9 mouse cellular contexts compared by ENCODE assay signal in the genomic region with DNA sequence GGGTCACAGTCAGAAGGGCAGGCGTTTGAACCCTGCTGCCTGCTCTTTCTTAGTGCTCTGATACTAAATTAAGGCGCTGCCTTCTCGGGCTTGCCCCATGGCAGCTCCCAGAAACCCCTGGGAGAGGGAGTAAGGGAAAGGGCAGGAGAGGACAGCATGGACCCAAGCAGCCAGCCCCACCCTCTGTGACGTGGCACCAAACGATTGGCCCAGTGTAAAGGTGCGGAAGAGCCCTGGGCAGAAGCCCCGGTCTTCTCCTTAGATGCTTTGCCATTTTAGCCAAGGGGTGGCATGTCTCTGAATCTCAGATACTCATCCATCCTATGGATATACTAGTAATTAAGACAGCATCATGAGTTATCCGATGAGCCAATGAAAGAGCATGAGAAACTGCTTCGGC. TPM values are rescaled to one million over a fixed set of nuclear protein-coding genes. Genes with fewer than 3 reads are reported as not detected.
DNase-seq lines count a peak whose midpoint lies in the region; ATAC-seq and TF ChIP-seq lines count a peak whose summit lies in the region.
"Had no signal": no experiment of that assay in that cellular context is flagged by ENCODE, and none has a peak within 500 bp of the region (broad histone marks: within the 10 kb centered on the region; RNA-seq: fewer than 3 reads in every experiment).

No protein-coding gene starts in this region.

- peak; percentile 21 for DNase-seq in adrenal gland, adult 2 months
- no peak for DNase-seq in adrenal gland, postnatal 4 days (ENCODE audit: low spot score in 2 of 2)
- peak; percentile 70 for DNase-seq in lung, embryonic 14.5 days
- DNase-seq in lung, adult 2 months, result no peak
- DNase-seq in hindbrain, postnatal 0 days (ENCODE audit: low spot score), result no peak
- no peak for DNase-seq in left cerebral cortex, postnatal 25 days (ENCODE audit: low spot score in 2 of 2)
- DNase-seq in left cerebral cortex, adult 18-20 months (ENCODE audit: low spot score in 2 of 2), result no peak

- H3K27me3 ChIP-seq in lung, embryonic 14.5 days (ENCODE audit: insufficient read depth, low read length), result no peaks in the 10 kb centered on the region
- no peaks in the 10 kb centered on the region for H3K27me3 ChIP-seq in hindbrain, postnatal 0 days (ENCODE audit: insufficient read depth, low read length)
- no peaks in the 10 kb centered on the region for H3K27me3 ChIP-seq in neural tube, embryonic 14.5 days (ENCODE audit: control insufficient read depth, insufficient read depth, low read length)

- no peak for TF ChIP-seq CTCF in lung, embryonic 14.5 days (IDR thresholded peaks at IDR 0.05; ENCODE audit: low read depth)
- no peak for TF ChIP-seq CTCF in lung, adult 2 months (IDR thresholded peaks at IDR 0.05; ENCODE audit: insufficient read depth, low read length)
- TF ChIP-seq CTCF in hindbrain, postnatal 0 days (IDR thresholded peaks at IDR 0.05; ENCODE audit: low read depth), result no peak

- H3K9me3 ChIP-seq in lung, embryonic 14.5 days (ENCODE audit: low read depth, low read length), result no peaks in the 10 kb centered on the region
- no peaks in the 10 kb centered on the region for H3K9me3 ChIP-seq in hindbrain, postnatal 0 days (ENCODE audit: low read length)
- no peaks in the 10 kb centered on the region for H3K9me3 ChIP-seq in neural tube, embryonic 14.5 days (ENCODE audit: control insufficient read depth, low read length)

- TF ChIP-seq POLR2A in lung, adult 2 months (IDR thresholded peaks at IDR 0.05; ENCODE audit: borderline replicate concordance, extremely low read depth, low read depth, low read length), result no peak

- H3K4me1 ChIP-seq in lung, embryonic 14.5 days (ENCODE audit: insufficient read depth), result no peaks in the 10 kb centered on the region
- no peaks in the 10 kb centered on the region for H3K4me1 ChIP-seq in lung, adult 2 months (ENCODE audit: control insufficient read depth, insufficient read depth, low read length)
- peaks cover 12% of the 10 kb centered on the region; the same call in 1 of the 2 replicates for H3K4me1 ChIP-seq in hindbrain, postnatal 0 days (ENCODE audit: insufficient read depth, low read length)
- H3K4me1 ChIP-seq in neural tube, embryonic 14.5 days (ENCODE audit: control insufficient read depth, insufficient read depth, low read length), result 0 out of 2 replicates have a peak, but pooled peaks cover 6% of the 10 kb centered on the region

- ATAC-seq in lung, embryonic 14.5 days (ENCODE audit: insufficient read depth), result peak; percentile 70
- 0 out of 2 replicates have a peak, but pooled peaks have one; percentile 40 for ATAC-seq in hindbrain, postnatal 0 days
- ATAC-seq in neural tube, embryonic 14.5 days (ENCODE audit: low read depth), result peak; percentile 58; the same call in 1 of the 2 replicates

- intact Hi-C loops in left cerebral cortex, postnatal 25 days (cut with DNase I), result no loop called here

- no peaks in the 10 kb centered on the region for H3K36me3 ChIP-seq in lung, embryonic 14.5 days (ENCODE audit: insufficient read depth)
- H3K36me3 ChIP-seq in hindbrain, postnatal 0 days (ENCODE audit: insufficient read depth, low read length), result no peaks in the 10 kb centered on the region
- H3K36me3 ChIP-seq in neural tube, embryonic 14.5 days (ENCODE audit: control insufficient read depth, insufficient read depth, low read length), result no peaks in the 10 kb centered on the region

- no peak overlapping the region for H3K27ac ChIP-seq in lung, embryonic 14.5 days (ENCODE audit: low read depth)
- H3K27ac ChIP-seq in hindbrain, postnatal 0 days, result no peak overlapping the region
- no peak overlapping the region for H3K27ac ChIP-seq in neural tube, embryonic 14.5 days (ENCODE audit: low read depth, low read length)

- H3K9ac ChIP-seq in lung, embryonic 14.5 days, result no peak overlapping the region
- H3K9ac ChIP-seq in hindbrain, postnatal 0 days (replicated peaks; ENCODE audit: low read length), result no peak overlapping the region
- H3K9ac ChIP-seq in neural tube, embryonic 14.5 days (replicated peaks; ENCODE audit: low read depth, low read length), result no peak overlapping the region

- H3K4me3 ChIP-seq in lung, embryonic 14.5 days (ENCODE audit: low read depth, low read length), result no peak overlapping the region
- H3K4me3 ChIP-seq in lung, adult 2 months (replicated peaks; ENCODE audit: extremely low read depth, low read depth, low read length), result no peak overlapping the region
- H3K4me3 ChIP-seq in hindbrain, postnatal 0 days (ENCODE audit: low read length), result no peak overlapping the region
- H3K4me3 ChIP-seq in neural tube, embryonic 14.5 days (ENCODE audit: low read depth, low read length), result no peak overlapping the region
- H3K4me3 ChIP-seq: myocyte had no signal

- H3K4me2 ChIP-seq in lung, embryonic 14.5 days, result peak overlapping the region; percentile 25
- H3K4me2 ChIP-seq in hindbrain, postnatal 0 days (ENCODE audit: low read depth, low read length), result no peak overlapping the region
- H3K4me2 ChIP-seq in neural tube, embryonic 14.5 days (ENCODE audit: low read depth, low read length), result no peak overlapping the region

- 20% methylated on average over 9 of the region's 9 CpGs for WGBS in lung, embryonic 14.5 days
- WGBS in lung, adult 2 months, result 25% methylated on average over 9 of the region's 9 CpGs
- 37% methylated on average over 9 of the region's 9 CpGs for WGBS in hindbrain, postnatal 0 days
- 28% methylated on average over 9 of the region's 9 CpGs for WGBS in neural tube, embryonic 14.5 days

RNA-seq across cellular contexts. Expression of a gene that starts 21.3 kb away (rescaled TPM):
- total RNA-seq in adrenal gland, adult 2 months (2021), result 10 to 100 TPM; 16.3 to 19.1 TPM
- polyA plus RNA-seq in adrenal gland, adult 2 months (2012; rRNA removed), result 24.0 and 29.5 TPM in 2 replicates
- 10 to 100 TPM; 27.0 to 33.2 TPM for total RNA-seq in adrenal gland, postnatal 4 days (2021)
- polyA plus RNA-seq in lung, embryonic 14.5 days (2014; fragmentation: Nextera tagmentation; extraction: Ambion mirVana), result 17.1 and 21.2 TPM in 2 replicates
- polyA plus RNA-seq in lung, adult 2 months (2012; rRNA removed), result 0.91 and 1.9 TPM in 2 replicates
- total RNA-seq in hindbrain, postnatal 0 days (2014; rRNA removed), result 75.9 and 88.1 TPM in 2 replicates
- 45.1 and 46.2 TPM in 2 replicates for polyA plus RNA-seq in hindbrain, postnatal 0 days (2015; fragmentation: Nextera tagmentation; extraction: Ambion mirVana)
- 55.1 and 55.4 TPM in 2 replicates for polyA plus RNA-seq in neural tube, embryonic 14.5 days (2014; fragmentation: Nextera tagmentation; extraction: Ambion mirVana)
- 10 to 100 TPM; 45.2 to 49.2 TPM for total RNA-seq in left cerebral cortex, postnatal 25 days (2021)
- 10 to 100 TPM; 48.8 to 49.1 TPM for total RNA-seq in left cerebral cortex, adult 18-20 months (2021)

RNA-seq across cellular contexts. Expression of a gene that starts 58.0 kb away (rescaled TPM):
- total RNA-seq in adrenal gland, adult 2 months (2021), result not detected
- 7.6 TPM in 1 of 2 replicates, not detected in the other for polyA plus RNA-seq in adrenal gland, adult 2 months (2012; rRNA removed)
- total RNA-seq in adrenal gland, postnatal 4 days (2021), result 10 to 100 TPM in 1 of 2 experiments, not detected in 1; 13.7 TPM
- 4.5 and 5.6 TPM in 2 replicates for polyA plus RNA-seq in lung, embryonic 14.5 days (2014; fragmentation: Nextera tagmentation; extraction: Ambion mirVana)
- polyA plus RNA-seq in lung, adult 2 months (2012; rRNA removed), result 38.0 and 46.8 TPM in 2 replicates
- total RNA-seq in hindbrain, postnatal 0 days (2014; rRNA removed), result not detected in 2 replicates
- polyA plus RNA-seq in hindbrain, postnatal 0 days (2015; fragmentation: Nextera tagmentation; extraction: Ambion mirVana), result not detected in 2 replicates
- 0.58 TPM in 1 of 2 replicates, not detected in the other for polyA plus RNA-seq in neural tube, embryonic 14.5 days (2014; fragmentation: Nextera tagmentation; extraction: Ambion mirVana)
- not detected for total RNA-seq in left cerebral cortex, postnatal 25 days (2021)
- not detected for total RNA-seq in left cerebral cortex, adult 18-20 months (2021)
- polyA plus RNA-seq: myocyte had no signal

RNA-seq across cellular contexts. Expression of a gene that starts 59.3 kb away (rescaled TPM):
- total RNA-seq in adrenal gland, adult 2 months (2021), result 1,000 to 10,000 TPM; 1,468 to 1,603 TPM
- polyA plus RNA-seq in adrenal gland, adult 2 months (2012; rRNA removed), result 4,255 and 4,504 TPM in 2 replicates
- 100 to 1,000 TPM; 720 to 752 TPM for total RNA-seq in adrenal gland, postnatal 4 days (2021)
- 842 and 846 TPM in 2 replicates for polyA plus RNA-seq in lung, embryonic 14.5 days (2014; fragmentation: Nextera tagmentation; extraction: Ambion mirVana)
- polyA plus RNA-seq in lung, adult 2 months (2012; rRNA removed), result 2,050 and 2,118 TPM in 2 replicates
- 1,147 and 1,391 TPM in 2 replicates for total RNA-seq in hindbrain, postnatal 0 days (2014; rRNA removed)
- polyA plus RNA-seq in hindbrain, postnatal 0 days (2015; fragmentation: Nextera tagmentation; extraction: Ambion mirVana), result 1,694 and 1,700 TPM in 2 replicates
- polyA plus RNA-seq in neural tube, embryonic 14.5 days (2014; fragmentation: Nextera tagmentation; extraction: Ambion mirVana), result 1,051 and 1,284 TPM in 2 replicates
- 100 to 1,000 TPM; 793 to 810 TPM for total RNA-seq in left cerebral cortex, postnatal 25 days (2021)
- total RNA-seq in left cerebral cortex, adult 18-20 months (2021), result 100 to 1,000 TPM; 721 to 781 TPM

Comparison
In these comparisons a context has a peak if more than half of its experiments do, and no peak if none do; other contexts are left out.
1. DNase-seq: peak in adrenal gland, adult 2 months (single experiment) and lung, embryonic 14.5 days (single experiment); none in adrenal gland, postnatal 4 days (0 of 2), lung, adult 2 months (single experiment), hindbrain, postnatal 0 days (single experiment), left cerebral cortex, postnatal 25 days (0 of 2) and left cerebral cortex, adult 18-20 months (0 of 2).
2. Peak in every context shown above with its lines, with median percentiles within 50 percentile points of each other: ATAC-seq.